Mouse (Mus musculus) heart, embryonic 12.5 days (tissue): ENCODE measurements around the gene Clspn. TPM values are rescaled to one million over a fixed set of nuclear protein-coding genes. Genes with fewer than 3 reads are reported as not detected.

Experiments
- ATAC-seq: fragments of 200-750 bp; cut with Nextera tagmentation; 2 replicates; pipeline ENCODE4 v1.8.0; 2017; ENCODE audit warnings: moderate TSS enrichment, moderate library complexity; ENCODE audit not compliant: insufficient number of reproducible peaks, low FRiP score
- H3K27ac ChIP-seq: fragments of 300-500 bp; sonication (generic); 2 replicates; pipeline ENCODE4 v1.5.1; 2016; ENCODE audit warnings: mild to moderate bottlenecking, moderate library complexity; ENCODE audit not compliant: poor library complexity, severe bottlenecking
- H3K27me3 ChIP-seq: fragments of 300-500 bp; sonication (generic); replicated peaks from 2 replicates; pipeline ENCODE4 v1.6.1; 2016; ENCODE audit warnings: mild to moderate bottlenecking, moderate library complexity
- H3K36me3 ChIP-seq: fragments of 300-500 bp; sonication (generic); 2 replicates; pipeline ENCODE4 v1.6.1; 2016; ENCODE audit warnings: mild to moderate bottlenecking, moderate library complexity
- H3K4me1 ChIP-seq: fragments of 300-500 bp; sonication (generic); replicated peaks from 2 replicates; pipeline ENCODE4 v1.6.1; 2016; ENCODE audit warnings: mild to moderate bottlenecking
- H3K4me2 ChIP-seq: fragments of 300-500 bp; sonication (generic); 2 replicates; pipeline ENCODE4 v1.6.1; 2016; ENCODE audit warnings: mild to moderate bottlenecking, moderate library complexity
- H3K4me3 ChIP-seq: fragments of 300-500 bp; sonication (generic); 2 replicates; pipeline ENCODE4 v1.5.1; 2016; ENCODE audit warnings: mild to moderate bottlenecking
- H3K9ac ChIP-seq: fragments of 300-500 bp; sonication (generic); 2 replicates; pipeline ENCODE4 v1.6.1; 2016; ENCODE audit warnings: mild to moderate bottlenecking, moderate library complexity
- H3K9me3 ChIP-seq: fragments of 300-500 bp; sonication (generic); replicated peaks from 2 replicates; pipeline ENCODE4 v1.6.1; 2016; ENCODE audit warnings: mild to moderate bottlenecking, moderate library complexity
- WGBS: fragments of 180-500 bp; shearing (Covaris S2); methylation state at CpG from one replicate; pipeline ENCODE4 v1.1.7; 2016; 5-methylcytosine and 5-hydroxymethylcytosine counted together
- polyA plus RNA-seq: library from polyadenylated mRNA; unstranded; fragments of >200 nt; fragmentation: Nextera tagmentation; extraction: Ambion mirVana; gene quantifications from 2 replicates; pipeline ENCODE4 v1.2.1, GENCODE M21; 2016

Clspn gene
- polyA plus RNA-seq, 1 experiment from 2014 or later: 26.0 TPM

GRCm38 (mm10) chr4:126605751-126606150 is 49.0 kb downstream of the Clspn start:
- WGBS: 75% methylated on average over 4 of the region's 4 CpGs
- Histone ChIP-seq H3K4me1 (peaks cover 10% of the 10 kb centered on the region), H3K4me3 (no peak overlapping the region), H3K4me2 (no peak overlapping the region), H3K9me3 (no peaks in the 10 kb centered on the region), H3K27ac (no peak overlapping the region), H3K27me3 (peaks cover 10% of the 10 kb centered on the region), H3K36me3 (no peaks in the 10 kb centered on the region), H3K9ac (no peak overlapping the region)
- ATAC-seq: no peak

- peak within 1 kb of the TSS; percentile 84 for H3K4me2 ChIP-seq
- no peak within 1 kb of the TSS for H3K27ac ChIP-seq
- no peaks in the 10 kb centered on the region for H3K4me1 ChIP-seq
- peak within 1 kb of the TSS; percentile 81 for H3K9ac ChIP-seq
- no peaks in the 10 kb centered on the region for H3K27me3 ChIP-seq
- ATAC-seq: peak; percentile 84
- H3K4me3 ChIP-seq: peak within 1 kb of the TSS; percentile 66
- peaks cover 4% of the 10 kb centered on the region; the same call in 1 of the 2 replicates for H3K36me3 ChIP-seq
- H3K9me3 ChIP-seq: no peaks in the 10 kb centered on the region
- WGBS: under 1% methylated on average over 48 of the region's 48 CpGs
These were observed 53.0 kb downstream of the Clspn start, which contains the start of gene 5730409E04Rik for GRCm38 (mm10) chr4:126609606-126610181. Gene 5730409E04Rik, plus strand, starts transcription at chr4:126609818.

GRCm38 (mm10) chr4:126611991-126612390 is 55.3 kb downstream of the Clspn start:
- no peaks in the 10 kb centered on the region for H3K4me1 ChIP-seq
- WGBS: 86% methylated on average over 17 of the region's 17 CpGs
- no peak overlapping the region for H3K9ac ChIP-seq
- no peaks in the 10 kb centered on the region for H3K9me3 ChIP-seq
- H3K36me3 ChIP-seq: peaks cover 4% of the 10 kb centered on the region; the same call in 1 of the 2 replicates
- no peak overlapping the region for H3K27ac ChIP-seq
- H3K27me3 ChIP-seq: peaks cover 4% of the 10 kb centered on the region; the same call in 1 of the 2 replicates
- ATAC-seq: no peak
- no peak overlapping the region for H3K4me3 ChIP-seq
- H3K4me2 ChIP-seq: no peak overlapping the region

DNA sequence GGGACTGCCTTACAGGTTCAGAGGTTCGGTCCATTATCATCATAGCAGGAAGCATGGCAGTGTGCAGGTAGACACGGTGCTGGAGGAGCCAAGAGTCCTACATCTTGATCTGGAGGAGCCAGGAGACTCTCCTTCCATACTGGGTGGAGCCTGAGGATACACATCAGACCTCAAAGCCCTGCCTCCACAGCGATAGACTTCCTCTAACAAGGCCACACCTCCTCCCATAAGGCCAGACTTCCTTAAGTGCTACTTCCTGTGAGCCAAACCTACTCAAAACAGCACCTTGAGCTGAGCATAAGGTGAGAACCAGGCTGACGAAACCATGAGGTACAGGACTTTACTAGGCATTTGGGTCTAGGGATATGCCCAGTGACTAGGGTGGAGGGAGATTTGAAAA is 59.6 kb downstream of the Clspn start:
- no peak overlapping the region for H3K4me3 ChIP-seq
- H3K9ac ChIP-seq: no peak overlapping the region
- no peak overlapping the region for H3K4me2 ChIP-seq
- H3K4me1 ChIP-seq: peaks cover 8% of the 10 kb centered on the region
- peaks cover 4% of the 10 kb centered on the region for H3K9me3 ChIP-seq
- H3K36me3 ChIP-seq: peaks cover 4% of the 10 kb centered on the region; the same call in 1 of the 2 replicates
- H3K27me3 ChIP-seq: peaks cover 34% of the 10 kb centered on the region
- WGBS: 74% methylated on average over 4 of the region's 4 CpGs
- ATAC-seq: no peak
- no peak overlapping the region for H3K27ac ChIP-seq

DNA sequence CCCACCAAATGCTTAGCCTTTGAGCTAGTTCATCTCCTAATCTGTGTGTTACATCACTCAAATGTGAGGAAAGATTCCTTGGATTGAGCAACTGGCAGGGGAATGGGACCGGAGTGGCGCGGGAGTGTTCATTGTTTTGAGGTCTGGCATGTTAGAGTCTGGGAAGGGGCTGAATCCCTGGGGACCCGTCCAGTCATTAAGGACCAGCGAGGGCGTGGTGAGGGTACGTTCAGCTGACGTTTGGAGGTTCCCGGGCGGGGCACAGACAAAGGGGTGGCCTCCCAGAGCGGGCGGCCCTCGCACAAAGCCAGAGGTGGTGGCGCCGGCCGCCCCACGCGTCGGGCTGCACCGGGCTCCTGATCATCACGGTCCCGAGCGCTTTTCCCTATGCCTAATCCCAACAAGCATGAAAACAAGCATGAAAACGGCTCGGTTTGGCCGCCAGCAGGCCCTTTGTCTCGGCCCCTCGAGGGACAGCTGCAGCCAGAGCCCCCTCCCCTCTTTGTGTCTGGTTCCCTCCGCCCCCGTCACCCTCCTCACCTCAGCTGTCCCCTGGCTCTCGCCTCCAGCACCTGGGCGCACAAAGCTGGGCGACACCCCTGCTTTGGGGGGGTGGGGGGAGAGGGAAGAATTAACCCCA is 63.1 kb downstream of the Clspn start:
- Histone ChIP-seq H3K36me3 (no peaks in the 10 kb centered on the region), H3K27ac (no peak overlapping the region), H3K4me3 (peak overlapping the region; percentile 43), H3K27me3 (peaks cover 43% of the 10 kb centered on the region), H3K4me2 (peak overlapping the region; percentile 74), H3K4me1 (peaks cover 8% of the 10 kb centered on the region), H3K9me3 (peaks cover 4% of the 10 kb centered on the region), H3K9ac (peak overlapping the region; percentile 49)
- 2% methylated on average over 33 of the region's 33 CpGs for WGBS
- no peak for ATAC-seq

DNA sequence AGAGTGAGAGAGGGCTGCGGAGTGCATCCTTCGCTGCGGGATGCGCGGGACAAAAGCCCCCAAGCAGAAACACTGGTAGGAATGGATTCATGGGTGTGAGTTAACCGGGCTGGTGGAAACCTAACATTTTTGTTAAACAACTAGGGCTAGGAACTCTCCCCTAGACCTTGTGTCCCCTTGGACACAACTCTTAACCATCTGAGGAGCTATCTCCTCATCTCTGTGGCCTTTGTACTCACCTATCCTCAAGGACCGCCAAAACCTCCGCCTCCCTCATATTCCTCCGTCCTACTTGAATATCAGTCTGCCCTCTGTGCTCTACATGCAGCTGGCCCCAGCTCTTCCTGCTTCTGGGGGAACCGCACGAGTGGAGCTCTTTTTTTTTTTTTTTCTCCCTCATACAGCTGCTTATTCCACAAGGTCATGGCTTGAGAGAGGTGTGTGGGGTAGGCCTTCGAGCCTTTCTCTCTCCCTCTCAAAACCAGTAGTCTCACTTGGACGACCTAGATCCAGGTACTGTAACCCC is 63.7 kb downstream of the Clspn start:
- Histone ChIP-seq H3K9ac (peak overlapping the region; percentile 49), H3K36me3 (no peaks in the 10 kb centered on the region), H3K27me3 (peaks cover 43% of the 10 kb centered on the region), H3K27ac (no peak overlapping the region), H3K4me2 (peak overlapping the region; percentile 74), H3K9me3 (peaks cover 4% of the 10 kb centered on the region), H3K4me1 (peaks cover 8% of the 10 kb centered on the region), H3K4me3 (peak overlapping the region; percentile 43)
- no peak for ATAC-seq
- 20% methylated on average over 13 of the region's 13 CpGs for WGBS

DNA sequence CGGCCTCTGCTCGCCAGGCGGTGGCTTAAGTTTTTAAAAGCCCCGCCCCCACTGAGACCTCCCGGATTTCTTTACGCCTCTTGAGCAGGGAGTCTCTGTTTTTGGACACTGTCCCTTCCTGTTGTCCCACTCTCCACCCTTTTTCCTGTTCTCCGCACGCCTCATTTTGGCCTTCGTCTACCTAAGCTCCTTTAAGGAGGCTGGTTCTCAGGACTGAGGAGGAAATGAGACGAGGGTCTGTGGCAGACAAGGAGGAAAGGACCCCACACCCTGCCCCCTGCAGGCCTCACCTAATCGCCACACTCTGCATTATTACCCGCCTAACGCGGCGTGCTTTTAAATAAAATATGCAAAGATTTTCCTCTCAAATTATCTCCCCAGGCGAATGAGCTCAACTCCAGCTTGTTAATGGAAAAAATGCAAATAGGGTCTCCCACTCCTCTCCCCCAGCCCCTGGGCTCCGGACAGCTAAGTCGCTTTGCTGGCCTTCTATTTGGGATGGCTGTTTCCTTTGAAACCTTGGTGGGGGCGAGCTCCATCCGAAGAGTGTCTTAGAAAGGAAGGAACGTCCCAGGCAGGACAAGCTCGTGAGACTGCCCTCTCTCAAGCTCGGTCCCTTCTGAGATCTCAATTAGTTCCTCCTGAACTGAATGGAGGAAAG is 70.4 kb downstream of the Clspn start:
- 2% methylated on average over 23 of the region's 23 CpGs for WGBS
- ATAC-seq: no peak

DNA sequence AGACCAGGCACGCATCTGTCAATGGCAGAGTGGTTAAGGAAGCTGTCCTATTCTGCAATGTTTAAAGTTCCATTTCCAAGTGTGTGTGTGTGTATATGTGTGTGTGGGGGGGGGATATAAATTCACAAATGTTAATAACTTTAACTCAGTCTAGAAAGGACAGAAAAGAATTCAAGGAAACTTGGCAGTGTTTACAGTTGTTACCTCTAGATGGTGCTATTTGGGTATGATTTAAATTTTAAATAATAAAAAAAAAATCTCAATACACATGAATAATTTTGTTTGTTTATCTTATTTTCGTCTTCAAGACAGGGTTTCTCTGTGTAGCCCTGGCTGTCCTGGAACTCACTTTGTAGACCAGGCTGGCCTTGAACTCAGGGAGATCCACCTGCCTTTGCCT is 75.2 kb downstream of the Clspn start:
- H3K9ac ChIP-seq: no peak overlapping the region
- no peak for ATAC-seq
- WGBS: 41% methylated on average over 2 of the region's 2 CpGs
- no peak overlapping the region for H3K4me2 ChIP-seq
- no peaks in the 10 kb centered on the region for H3K36me3 ChIP-seq
- H3K4me1 ChIP-seq: peaks cover 10% of the 10 kb centered on the region; the same call in 1 of the 2 replicates
- no peak overlapping the region for H3K27ac ChIP-seq
- no peak overlapping the region for H3K4me3 ChIP-seq
- H3K27me3 ChIP-seq: peaks cover 22% of the 10 kb centered on the region
- H3K9me3 ChIP-seq: no peaks in the 10 kb centered on the region

More for the DNA sequence above, 70.4 kb downstream of the Clspn start:
- Histone ChIP-seq H3K9ac (peak overlapping the region; percentile 9; the same call in 1 of the 2 replicates), H3K9me3 (no peaks in the 10 kb centered on the region), H3K4me1 (0 out of 2 replicates have a peak, but pooled peaks cover 8% of the 10 kb centered on the region), H3K27ac (no peak overlapping the region), H3K4me2 (peak overlapping the region; percentile 66), H3K27me3 (peaks cover 1% of the 10 kb centered on the region; the same call in 1 of the 2 replicates), H3K36me3 (no peaks in the 10 kb centered on the region), H3K4me3 (peak overlapping the region; percentile 27)

GRCm38 (mm10) chr4:126632668-126633067 is 75.9 kb downstream of the Clspn start:
- no peak overlapping the region for H3K4me2 ChIP-seq
- peaks cover 27% of the 10 kb centered on the region for H3K27me3 ChIP-seq
- no peaks in the 10 kb centered on the region for H3K9me3 ChIP-seq
- no peak overlapping the region for H3K4me3 ChIP-seq
- no peaks in the 10 kb centered on the region for H3K36me3 ChIP-seq
- peaks cover 5% of the 10 kb centered on the region; the same call in 1 of the 2 replicates for H3K4me1 ChIP-seq
- ATAC-seq: no peak
- no peak overlapping the region for H3K9ac ChIP-seq
- no peak overlapping the region for H3K27ac ChIP-seq
- 65% methylated on average over 3 of the region's 3 CpGs for WGBS

DNA sequence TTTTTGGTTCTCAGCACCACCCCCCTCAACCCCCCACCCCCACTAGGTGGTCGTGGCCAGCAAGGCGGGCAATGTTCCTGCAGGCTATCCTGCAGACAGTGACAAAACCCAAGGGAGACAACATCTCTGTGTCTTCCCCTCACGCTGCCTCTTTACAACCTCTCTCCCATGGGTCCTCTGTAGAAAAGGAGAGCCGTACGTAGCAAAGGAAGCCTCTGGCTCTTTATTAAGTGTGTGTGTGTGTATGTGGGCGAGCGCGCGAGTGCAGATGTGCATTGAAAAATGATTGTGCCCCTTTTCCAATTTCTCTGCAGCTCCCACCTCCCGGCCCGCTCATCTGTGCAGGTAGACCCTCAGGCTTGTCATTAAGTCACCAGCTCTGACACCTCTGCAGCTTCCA is 79.6 kb downstream of the Clspn start:
- H3K4me3 ChIP-seq: no peak overlapping the region
- 29% methylated on average over 11 of the region's 11 CpGs for WGBS
- ATAC-seq: no peak

DNA sequence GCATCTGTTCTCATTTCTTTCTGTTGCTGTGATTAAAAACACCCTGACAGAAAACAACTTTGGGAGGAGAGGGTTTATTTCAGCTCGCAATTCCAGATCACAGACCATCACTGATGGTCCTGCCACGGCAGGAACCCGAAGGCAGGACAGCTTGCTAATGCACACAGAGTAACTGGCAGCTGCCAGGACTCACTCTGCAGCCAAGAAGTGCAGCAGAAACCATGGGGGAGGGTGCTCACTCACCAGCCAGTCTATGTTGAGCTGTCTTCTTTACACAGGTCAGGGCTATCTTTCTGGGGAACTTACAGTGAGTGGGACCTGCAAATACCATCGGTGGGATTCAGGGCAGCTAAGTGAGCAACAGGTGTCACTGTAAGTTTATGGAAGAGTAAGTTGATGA is 80.7 kb downstream of the Clspn start:
- H3K9ac ChIP-seq: no peak overlapping the region
- peaks cover 5% of the 10 kb centered on the region; the same call in 1 of the 2 replicates for H3K4me1 ChIP-seq
- no peak overlapping the region for H3K27ac ChIP-seq
- H3K27me3 ChIP-seq: peaks cover 38% of the 10 kb centered on the region
- ATAC-seq: no peak
- H3K9me3 ChIP-seq: no peaks in the 10 kb centered on the region
- WGBS: 60% methylated on average over 4 of the region's 4 CpGs
- no peak overlapping the region for H3K4me2 ChIP-seq
- H3K4me3 ChIP-seq: no peak overlapping the region
- H3K36me3 ChIP-seq: no peaks in the 10 kb centered on the region

More for the DNA sequence above, 79.6 kb downstream of the Clspn start:
- H3K9ac ChIP-seq: no peak overlapping the region
- H3K27ac ChIP-seq: no peak overlapping the region
- peak overlapping the region; percentile 20; the same call in 1 of the 2 replicates for H3K4me2 ChIP-seq
- peaks cover 5% of the 10 kb centered on the region; the same call in 1 of the 2 replicates for H3K4me1 ChIP-seq
- H3K36me3 ChIP-seq: no peaks in the 10 kb centered on the region
- H3K27me3 ChIP-seq: peaks cover 38% of the 10 kb centered on the region
- no peaks in the 10 kb centered on the region for H3K9me3 ChIP-seq
